Mouse (Mus musculus): Measurements from ENCODE around the gene Fgd1.

Gene Fgd1

GRCm38 (mm10) chrX:151087418-151087817 lies 41.5 kb downstream of the Fgd1 start:
- 40% methylated on average over 1 of the region's 1 CpGs for WGBS

- 11% methylated on average over 34 of the region's 35 CpGs for WGBS
Measured at GRCm38 (mm10) chrX:151096171-151097058, 50.5 kb downstream of the Fgd1 start, which contains the start of gene Tsr2. Gene Tsr2, minus strand, starts transcription at chrX:151096543.

- 58% methylated on average over 7 of the region's 7 CpGs for WGBS
Measured at GRCm38 (mm10) chrX:151107301-151108067, 61.5 kb downstream of the Fgd1 start.

GRCm38 (mm10) chrX:151116795-151117194 lies 70.8 kb downstream of the Fgd1 start:
- WGBS: 5% methylated on average over 7 of the region's 7 CpGs

GRCm38 (mm10) chrX:151117432-151117831 lies 71.5 kb downstream of the Fgd1 start:
- WGBS: 38% methylated on average over 2 of the region's 2 CpGs

GRCm38 (mm10) chrX:151123933-151124332 lies 78.0 kb downstream of the Fgd1 start:
- 59% methylated on average over 2 of the region's 2 CpGs for WGBS

- WGBS: 92% methylated on average over 3 of the region's 3 CpGs
Measured at GRCm38 (mm10) chrX:151130493-151130892, 84.5 kb downstream of the Fgd1 start.

GRCm38 (mm10) chrX:151132785-151133184 lies 86.8 kb downstream of the Fgd1 start:
- 16% methylated on average over 10 of the region's 10 CpGs for WGBS
